ENCODE assay signal across 9 mouse cellular contexts in genomic region chr9:36916915-36917314, GRCm38 (mm10).
DNase-seq lines count a peak whose midpoint lies in the region; ATAC-seq lines count a peak whose summit lies in the region.
"Had no signal": no experiment of that assay in that cellular context is flagged by ENCODE, and none has a peak within 500 bp of the region (broad histone marks: within the 10 kb centered on the region; RNA-seq: fewer than 3 reads in every experiment).

No protein-coding gene starts in this region.

- no peaks in the 10 kb centered on the region for H3K9me3 ChIP-seq in limb, embryonic 10.5 days (replicated peaks)
- no peaks in the 10 kb centered on the region for H3K9me3 ChIP-seq in neural tube, embryonic 12.5 days
- H3K9me3 ChIP-seq: megakaryocyte, embryonic 14.5 days had no signal

- intact Hi-C loops in left cerebral cortex, postnatal 36 days (cut with DNase I): loop anchor here (1.0 to 5.0 kb wide), 2 partner anchors 45 to 229 kb away; no protein-coding TSS in a partner anchor

- H3K27me3 ChIP-seq in limb, embryonic 10.5 days (ENCODE audit: low read depth, poor library complexity, severe bottlenecking): peaks cover 72% of the 10 kb centered on the region
- H3K27me3 ChIP-seq in neural tube, embryonic 12.5 days (replicated peaks): no peaks in the 10 kb centered on the region

- no peak overlapping the region for H3K27ac ChIP-seq in limb, embryonic 10.5 days
- H3K27ac ChIP-seq in neural tube, embryonic 12.5 days: no peak overlapping the region

- DNase-seq in kidney, adult 11 months: peak; percentile 6
- no peak for DNase-seq in kidney, adult 9 months
- DNase-seq in gastrocnemius, adult 18-20 months (ENCODE audit: low spot score): peak; percentile 81
- DNase-seq in limb, embryonic 10.5 days (ENCODE audit: low spot score): peak; percentile 61
- no peak for DNase-seq in layer of hippocampus, postnatal 14 days (ENCODE audit: low spot score in 2 of 2)
- no peak for DNase-seq in left cerebral cortex, postnatal 36 days (ENCODE audit: low spot score in 2 of 2)
- DNase-seq in left cerebral cortex, adult 11 months (ENCODE audit: low spot score): no peak

- H3K36me3 ChIP-seq in limb, embryonic 10.5 days: no peaks in the 10 kb centered on the region
- H3K36me3 ChIP-seq in neural tube, embryonic 12.5 days: no peaks in the 10 kb centered on the region

- whole genome bisulfite sequencing in limb, embryonic 10.5 days: 21% methylated on average over 5 of the region's 5 CpGs
- WGBS in neural tube, embryonic 12.5 days: 54% methylated on average over 5 of the region's 5 CpGs

- no peak overlapping the region for H3K4me3 ChIP-seq in limb, embryonic 10.5 days
- H3K4me3 ChIP-seq in neural tube, embryonic 12.5 days: no peak overlapping the region
- H3K4me3 ChIP-seq: megakaryocyte, embryonic 14.5 days had no signal

- no peak overlapping the region for H3K4me2 ChIP-seq in neural tube, embryonic 12.5 days (replicated peaks)

- peaks cover 18% of the 10 kb centered on the region for H3K4me1 ChIP-seq in limb, embryonic 10.5 days
- H3K4me1 ChIP-seq in neural tube, embryonic 12.5 days: peaks cover 8% of the 10 kb centered on the region; the same call in 1 of the 2 replicates

- no peak overlapping the region for H3K9ac ChIP-seq in neural tube, embryonic 12.5 days

- 0 out of 2 replicates have a peak, but pooled peaks have one; percentile 8 for ATAC-seq in neural tube, embryonic 12.5 days (ENCODE audit: low FRiP score, low read depth)

Comparison
In these comparisons a context has a peak if more than half of its experiments do, and no peak if none do; other contexts are left out.
1. DNase-seq: peak in kidney, adult 11 months (single experiment), gastrocnemius, adult 18-20 months (single experiment) and limb, embryonic 10.5 days (single experiment); none in kidney, adult 9 months (single experiment), layer of hippocampus, postnatal 14 days (0 of 2), left cerebral cortex, postnatal 36 days (0 of 2) and left cerebral cortex, adult 11 months (single experiment).